ENCODE assay signal across 9 mouse cellular contexts in the genomic region with DNA sequence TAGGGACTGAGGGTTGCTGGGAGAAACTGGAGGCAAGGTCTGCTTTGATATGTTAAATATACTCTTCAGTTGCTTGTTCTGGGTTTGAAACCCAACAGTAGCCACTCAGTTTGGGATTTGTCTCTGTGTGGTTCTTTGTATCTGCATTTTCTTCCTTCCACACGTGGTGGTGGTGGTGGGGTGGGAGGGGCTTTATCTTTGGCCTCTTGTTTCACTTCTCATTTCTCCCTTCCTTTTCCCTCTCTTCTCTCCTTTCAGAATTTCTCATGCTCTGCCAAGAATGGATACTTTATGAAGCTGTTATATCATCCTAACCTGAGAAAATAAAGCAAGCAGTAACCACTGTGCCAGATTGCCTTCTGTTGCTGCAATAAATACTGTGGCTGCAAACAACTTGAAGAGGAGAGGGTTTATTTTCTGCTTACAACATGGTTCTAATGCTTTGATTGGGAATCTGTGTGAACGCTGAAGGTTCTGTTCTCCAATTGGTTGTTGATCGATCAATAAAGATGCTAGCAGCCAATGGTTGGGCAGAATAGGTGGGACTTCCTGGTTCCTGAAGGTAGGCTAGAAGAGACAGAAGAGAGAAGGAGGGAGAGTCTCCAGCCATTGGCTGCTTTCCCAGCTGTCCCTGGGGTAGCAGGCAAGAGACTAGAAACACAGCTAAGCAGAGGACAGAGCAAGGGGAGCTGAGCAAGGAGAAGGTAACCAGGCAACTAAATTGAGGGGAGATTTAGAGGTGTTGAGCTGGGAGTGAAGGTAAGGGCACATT.
DNase-seq lines count a peak whose midpoint lies in the region; ATAC-seq lines count a peak whose summit lies in the region.
"Had no signal": no experiment of that assay in that cellular context is flagged by ENCODE, and none has a peak within 500 bp of the region (broad histone marks: within the 10 kb centered on the region; RNA-seq: fewer than 3 reads in every experiment).

No protein-coding gene starts in this region.

- H3K9me3 ChIP-seq in heart, embryonic 12.5 days (replicated peaks) = no peaks in the 10 kb centered on the region; the same call in none of the 2 replicates
- H3K9me3 ChIP-seq: limb, embryonic 15.5 days had no signal

- WGBS in heart, embryonic 12.5 days = 68% methylated on average over 3 of the region's 3 CpGs

- H3K27me3 ChIP-seq in heart, embryonic 12.5 days (replicated peaks) = no peaks in the 10 kb centered on the region
- H3K27me3 ChIP-seq: limb, embryonic 15.5 days had no signal

- no peak for ATAC-seq in heart, embryonic 12.5 days (ENCODE audit: insufficient number of reproducible peaks, low FRiP score)
- peak; percentile 77 to 88 for ATAC-seq in hematopoietic stem cell, adult 5-6 weeks (replicated peaks in 1 of 2; ENCODE audit: insufficient read depth in 1 of 2, low FRiP score in 2 of 2, low TSS enrichment in 1 of 2, low read depth in 1 of 2, poor library complexity in 2 of 2, severe bottlenecking in 2 of 2)

- peak; percentile 45 for DNase-seq in heart, adult 8-10 months (ENCODE audit: low spot score)
- DNase-seq in CD8-positive naive resting alpha-beta T cell, adult 2 months (ENCODE audit: low read depth in 2 of 2, low spot score in 2 of 2) = peak; percentile 53 to 72
- DNase-seq in c-Kit-positive CD71-positive TER-119-negative erythroid progenitor cells, embryonic 14.5 days (ENCODE audit: low read depth) = peak; percentile 10
- DNase-seq in lung, postnatal 36 days = peak; percentile 81
- DNase-seq in thymus, adult 18-20 months = peak; percentile 47 to 73
- DNase-seq in Muller cell, postnatal 12 days (ENCODE audit: inconsistent ontology term) = no peak

- H3K27ac ChIP-seq in heart, embryonic 12.5 days (ENCODE audit: poor library complexity, severe bottlenecking) = no peak overlapping the region
- H3K27ac ChIP-seq: limb, embryonic 15.5 days had no signal

- H3K4me2 ChIP-seq in heart, embryonic 12.5 days = no peak overlapping the region
- H3K4me2 ChIP-seq: limb, embryonic 15.5 days had no signal

- no peaks in the 10 kb centered on the region for H3K36me3 ChIP-seq in heart, embryonic 12.5 days
- H3K36me3 ChIP-seq: limb, embryonic 15.5 days had no signal

- H3K9ac ChIP-seq in heart, embryonic 12.5 days = no peak overlapping the region
- H3K9ac ChIP-seq: limb, embryonic 15.5 days had no signal

- H3K4me3 ChIP-seq in heart, embryonic 12.5 days = no peak overlapping the region
- H3K4me3 ChIP-seq: limb, embryonic 15.5 days had no signal

- H3K4me1 ChIP-seq in heart, embryonic 12.5 days (replicated peaks) = 0 out of 2 replicates have a peak, but pooled peaks cover 9% of the 10 kb centered on the region
